Mouse (Mus musculus) forebrain, embryonic 12.5 days (tissue): ENCODE measurements around the gene Rnf227. TPM values are rescaled to one million over a fixed set of nuclear protein-coding genes. Genes with fewer than 3 reads are reported as not detected.

Experiments
- polyA plus RNA-seq: library from polyadenylated mRNA; unstranded; fragments of >200 nt; fragmentation: Nextera tagmentation; extraction: Ambion mirVana; gene quantifications from 2 replicates; pipeline ENCODE4 v1.2.1, GENCODE M21; 2016

Rnf227 gene
- polyA plus RNA-seq, 1 experiment from 2014 or later: 44.8 TPM

Other genes starting within 250 kb of the Rnf227 start
- 7.8 and 12.3 TPM in 2 replicates for gene Per1, start 245.2 kb upstream of the Rnf227 start, polyA plus RNA-seq
- gene Hes7, start 220.1 kb upstream of the Rnf227 start, polyA plus RNA-seq: 0.31 and 0.43 TPM in 2 replicates
- 0.11 TPM in 1 of 2 replicates, not detected in the other for gene 9130213A22Rik, start 217.9 kb upstream of the Rnf227 start, polyA plus RNA-seq
- 0.19 and 0.55 TPM in 2 replicates for gene Aloxe3, start 214.6 kb upstream of the Rnf227 start, polyA plus RNA-seq
- not detected in 2 replicates for gene Alox12b, start 183.5 kb upstream of the Rnf227 start, polyA plus RNA-seq
- gene Alox8, start 142.6 kb upstream of the Rnf227 start, polyA plus RNA-seq: not detected in 2 replicates
- 0.17 and 0.19 TPM in 2 replicates for gene Gucy2e, start 103.4 kb upstream of the Rnf227 start, polyA plus RNA-seq
- gene Cntrob, start 16.7 kb upstream of the Rnf227 start, polyA plus RNA-seq: 49.0 and 52.6 TPM in 2 replicates
- 185 and 192 TPM in 2 replicates for gene Trappc1, start 16.5 kb upstream of the Rnf227 start, polyA plus RNA-seq
- 5.1 and 5.5 TPM in 2 replicates for gene Kcnab3, start 14.2 kb upstream of the Rnf227 start, polyA plus RNA-seq
- 94.3 and 98.3 TPM in 2 replicates for gene Chd3, start 28.9 kb downstream of the Rnf227 start, polyA plus RNA-seq
- gene Naa38, start 55.0 kb downstream of the Rnf227 start, polyA plus RNA-seq: 91.7 and 103 TPM in 2 replicates
- 55.0 and 60.9 TPM in 2 replicates for gene Cyb5d1, start 55.2 kb downstream of the Rnf227 start, polyA plus RNA-seq
- 9.1 and 11.2 TPM in 2 replicates for gene Tmem88, start 57.8 kb downstream of the Rnf227 start, polyA plus RNA-seq
- gene Kdm6b, start 73.2 kb downstream of the Rnf227 start, polyA plus RNA-seq: 50.8 and 53.3 TPM in 2 replicates
- gene Dnah2, start 208.6 kb downstream of the Rnf227 start, polyA plus RNA-seq: 1.7 and 2.1 TPM in 2 replicates
- gene Efnb3, start 219.7 kb downstream of the Rnf227 start, polyA plus RNA-seq: 63.7 and 72.7 TPM in 2 replicates
- 33.0 and 36.0 TPM in 2 replicates for gene Wrap53, start 239.8 kb downstream of the Rnf227 start, polyA plus RNA-seq
- gene Trp53, start 239.9 kb downstream of the Rnf227 start, polyA plus RNA-seq: 120 and 124 TPM in 2 replicates